Mouse (Mus musculus) forebrain, embryonic 12.5 days (tissue): Measurements from ENCODE around the gene Hist1h1d. TPM values are rescaled to one million over a fixed set of nuclear protein-coding genes. Genes with fewer than 3 reads are reported as not detected.
"Not testable (repeated sequence)": the region's sequence is repeated elsewhere in the genome, so short reads cannot be mapped to it uniquely, and the experiment has no call there.

Experiments used
- ATAC-seq: fragments of 200-750 bp; cut with Nextera tagmentation; 2 replicates; pipeline ENCODE4 v1.8.0; 2017; ENCODE audit warnings: moderate TSS enrichment; ENCODE audit not compliant: low FRiP score
- H3K27ac ChIP-seq: fragments of 300-500 bp; sonication (generic); 2 replicates; pipeline ENCODE4 v1.5.1; 2016; ENCODE audit warnings: mild to moderate bottlenecking
- H3K27me3 ChIP-seq: fragments of 300-500 bp; sonication (generic); 2 replicates; pipeline ENCODE4 v1.6.1; 2016; ENCODE audit warnings: mild to moderate bottlenecking
- H3K36me3 ChIP-seq: fragments of 300-500 bp; sonication (generic); replicated peaks from 2 replicates; pipeline ENCODE4 v1.6.1; 2016; ENCODE audit warnings: mild to moderate bottlenecking
- H3K4me1 ChIP-seq: fragments of 300-500 bp; sonication (generic); 2 replicates; pipeline ENCODE4 v1.6.1; 2016
- H3K4me2 ChIP-seq: fragments of 300-500 bp; sonication (generic); 2 replicates; pipeline ENCODE4 v1.6.1; 2016; ENCODE audit warnings: mild to moderate bottlenecking, moderate library complexity
- H3K4me3 ChIP-seq: fragments of 300-500 bp; sonication (generic); replicated peaks from 2 replicates; pipeline ENCODE4 v1.5.1; 2016; ENCODE audit warnings: mild to moderate bottlenecking
- H3K9ac ChIP-seq: fragments of 300-500 bp; sonication (generic); 2 replicates; pipeline ENCODE4 v1.6.1; 2016; ENCODE audit warnings: mild to moderate bottlenecking
- H3K9me3 ChIP-seq: fragments of 300-500 bp; sonication (generic); 2 replicates; pipeline ENCODE4 v1.6.1; 2016
- WGBS: fragments of 180-500 bp; shearing (Covaris S2); methylation state at CpG from one replicate; pipeline ENCODE4 v1.1.7; 2016; 5-methylcytosine and 5-hydroxymethylcytosine counted together
- polyA plus RNA-seq: library from polyadenylated mRNA; unstranded; fragments of >200 nt; fragmentation: Nextera tagmentation; extraction: Ambion mirVana; gene quantifications from 2 replicates; pipeline ENCODE4 v1.2.1, GENCODE M21; 2016

The Hist1h1d gene
- polyA plus RNA-seq, 1 experiment from 2014 or later = 0.56 TPM

DNA sequence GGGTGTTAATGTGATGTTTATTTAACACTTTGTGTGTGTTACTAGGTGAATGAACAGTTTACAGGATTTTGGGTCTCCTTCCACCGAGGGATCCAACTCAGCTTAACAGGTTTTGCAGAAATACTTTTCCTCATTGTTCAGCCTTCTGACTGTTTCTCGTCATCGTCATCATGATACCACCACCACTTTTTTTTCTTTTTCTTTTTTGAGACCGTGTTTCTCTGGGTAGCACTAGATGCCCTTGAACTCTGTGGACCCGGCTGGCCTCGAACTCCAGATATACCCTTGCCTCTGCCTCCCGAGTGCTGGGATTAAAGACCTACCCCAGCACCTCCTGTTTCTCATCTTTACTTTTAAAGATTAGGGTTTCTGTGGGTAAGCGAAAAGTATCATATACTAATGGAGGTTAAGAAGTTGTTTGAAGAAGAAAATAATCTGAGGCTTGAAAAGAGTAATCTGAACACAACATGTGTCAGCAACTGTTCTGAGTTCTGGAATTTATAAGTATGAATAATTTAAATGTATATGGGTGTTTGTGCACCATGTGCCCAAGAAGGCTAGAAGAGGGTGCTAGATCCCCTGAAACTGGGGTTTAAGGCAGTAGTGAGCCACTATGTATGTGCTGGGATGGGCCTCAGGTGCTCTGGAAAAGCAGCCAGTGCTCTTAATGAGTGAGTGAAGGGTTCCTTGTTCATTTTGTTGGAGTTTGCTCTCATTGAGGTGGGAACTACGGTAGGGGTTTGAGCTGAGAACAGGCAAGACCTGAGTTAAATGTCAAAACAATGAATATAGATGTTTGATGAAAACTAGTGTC, 20.6 kb upstream of the Hist1h1d start:
- Histone ChIP-seq H3K36me3 (no peaks in the 10 kb centered on the region), H3K9me3 (no peaks in the 10 kb centered on the region), H3K4me3 (peak overlapping the region; percentile 50), H3K4me2 (peak overlapping the region; percentile 58), H3K27me3 (no peaks in the 10 kb centered on the region), H3K27ac (peak overlapping the region; percentile 98), H3K4me1 (peaks cover 36% of the 10 kb centered on the region), H3K9ac (peak overlapping the region; percentile 77)
- ATAC-seq = no peak
- WGBS = 20% methylated on average over 9 of the region's 9 CpGs

DNA sequence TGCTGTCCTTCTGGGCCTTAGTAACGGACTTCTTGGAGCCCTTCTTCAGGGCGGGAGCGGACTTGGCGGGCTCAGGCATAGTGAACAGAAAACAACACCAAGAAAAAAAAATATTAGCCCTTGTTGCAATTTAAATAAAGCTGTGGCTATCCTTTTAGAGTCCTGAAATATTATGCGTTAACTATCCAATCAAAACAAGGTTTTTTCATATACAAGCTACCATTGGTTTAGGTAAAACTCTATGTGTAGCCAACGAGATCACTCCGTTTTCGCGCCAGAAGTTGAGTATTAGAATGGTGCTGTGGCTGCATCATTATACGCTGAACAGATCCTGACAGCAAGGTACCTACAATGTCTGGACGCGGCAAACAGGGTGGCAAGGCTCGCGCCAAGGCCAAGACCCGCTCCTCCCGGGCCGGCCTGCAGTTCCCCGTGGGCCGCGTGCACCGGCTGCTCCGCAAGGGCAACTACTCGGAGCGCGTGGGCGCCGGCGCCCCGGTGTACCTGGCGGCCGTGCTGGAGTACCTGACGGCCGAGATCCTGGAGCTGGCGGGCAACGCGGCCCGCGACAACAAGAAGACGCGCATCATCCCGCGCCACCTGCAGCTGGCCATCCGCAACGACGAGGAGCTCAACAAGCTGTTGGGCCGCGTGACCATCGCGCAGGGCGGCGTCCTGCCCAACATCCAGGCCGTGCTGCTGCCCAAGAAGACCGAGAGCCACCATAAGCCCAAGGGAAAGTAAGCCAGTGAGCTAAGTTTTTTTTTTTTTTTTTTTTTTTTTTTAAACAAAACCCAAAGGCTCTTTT, 19.3 kb upstream of the Hist1h1d start, which contains the start of gene Hist1h2af:
Gene Hist1h2af (plus strand): TSS at position 347 of the 808 bp plus-strand sequence.
- Histone ChIP-seq H3K4me3 (peak within 1 kb of the TSS; percentile 50), H3K4me1 (peaks cover 34% of the 10 kb centered on the region), H3K27ac (peak within 1 kb of the TSS; percentile 98), H3K4me2 (peak within 1 kb of the TSS; percentile 58), H3K9ac (peak within 1 kb of the TSS; percentile 77)
- not testable (repeated sequence) for H3K9me3 ChIP-seq, H3K27me3 ChIP-seq, H3K36me3 ChIP-seq
- 0% methylated on average over 27 of the region's 53 CpGs for WGBS
- ATAC-seq = peak; percentile 54

DNA sequence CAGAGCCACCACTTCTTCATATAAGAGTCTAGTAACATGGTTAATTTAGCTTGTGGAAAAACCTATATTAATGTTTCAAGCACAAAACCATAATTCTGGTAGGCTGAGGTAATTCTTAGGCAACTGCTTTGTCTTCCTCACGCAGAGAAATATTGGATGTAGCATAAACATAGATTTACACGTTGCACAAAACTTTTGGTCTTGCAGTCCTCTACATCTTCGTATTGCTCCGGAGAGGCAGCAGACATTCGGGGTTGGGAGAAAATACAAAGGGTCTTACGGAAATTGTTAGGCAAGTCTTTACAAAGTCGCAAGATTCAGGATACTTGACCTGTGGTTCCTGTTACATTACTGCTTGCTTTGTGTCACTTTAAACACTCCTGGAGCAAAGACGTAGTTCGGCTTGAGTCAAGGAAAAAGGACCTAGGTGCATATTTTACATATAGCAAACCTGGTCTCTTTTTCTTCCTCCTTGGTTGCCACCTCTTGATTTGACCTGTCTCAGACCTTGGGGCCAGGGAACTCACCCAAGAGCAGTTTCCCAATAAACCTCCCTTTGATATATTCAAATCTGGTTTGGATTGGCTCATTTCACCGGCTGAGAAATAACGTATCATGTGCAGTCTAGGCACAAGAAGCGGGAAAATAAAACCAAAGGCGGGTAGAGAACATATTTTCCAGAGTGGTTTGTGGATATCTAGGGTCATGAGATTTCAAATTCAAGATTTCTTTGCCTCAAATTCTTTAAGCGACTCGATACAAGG, 18.5 kb upstream of the Hist1h1d start:
- Histone ChIP-seq H3K4me1 (peaks cover 30% of the 10 kb centered on the region), H3K27ac (peak overlapping the region; percentile 98), H3K9ac (peak overlapping the region; percentile 70), H3K27me3 (no peaks in the 10 kb centered on the region), H3K36me3 (no peaks in the 10 kb centered on the region), H3K4me3 (peak overlapping the region; percentile 50), H3K4me2 (peak overlapping the region; percentile 58), H3K9me3 (no peaks in the 10 kb centered on the region)
- ATAC-seq = 0 out of 2 replicates have a peak, but pooled peaks have one; percentile 1
- 0% methylated on average over 15 of the region's 15 CpGs for WGBS

DNA sequence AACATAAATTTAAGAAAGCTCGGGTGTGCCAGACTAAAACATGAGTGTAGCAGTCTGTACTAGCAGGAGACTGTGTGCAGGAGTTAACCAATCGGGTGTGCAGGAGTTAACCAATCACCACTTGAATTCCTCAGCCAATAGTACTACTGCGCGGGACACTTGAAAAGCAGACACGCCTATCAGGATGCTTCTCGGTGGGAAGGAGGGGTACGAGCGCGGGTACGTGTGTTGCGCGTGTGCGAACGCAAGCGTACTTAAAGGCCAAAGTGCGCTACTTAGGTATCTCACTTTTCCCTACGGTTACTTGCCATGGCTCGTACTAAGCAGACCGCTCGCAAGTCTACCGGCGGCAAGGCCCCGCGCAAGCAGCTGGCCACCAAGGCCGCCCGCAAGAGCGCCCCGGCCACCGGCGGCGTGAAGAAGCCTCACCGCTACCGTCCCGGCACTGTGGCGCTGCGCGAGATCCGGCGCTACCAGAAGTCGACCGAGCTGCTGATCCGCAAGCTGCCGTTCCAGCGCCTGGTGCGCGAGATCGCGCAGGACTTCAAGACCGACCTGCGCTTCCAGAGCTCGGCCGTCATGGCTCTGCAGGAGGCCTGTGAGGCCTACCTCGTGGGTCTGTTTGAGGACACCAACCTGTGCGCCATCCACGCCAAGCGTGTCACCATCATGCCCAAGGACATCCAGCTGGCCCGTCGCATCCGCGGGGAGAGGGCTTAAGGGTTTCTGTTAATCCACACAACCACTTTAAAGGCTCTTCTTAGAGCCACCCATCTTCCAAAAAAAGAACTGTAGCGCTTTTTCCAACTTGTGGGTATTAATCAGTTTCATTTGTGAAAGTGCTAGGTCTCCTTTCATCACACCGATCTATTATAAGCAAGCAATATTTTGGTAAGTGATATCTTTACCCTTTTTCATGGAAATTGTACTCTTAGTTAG, 17.7 kb upstream of the Hist1h1d start, which contains the start of gene Hist1h3g:
Gene Hist1h3g (plus strand): TSS at position 286 of the 939 bp plus-strand sequence.
- Histone ChIP-seq H3K4me3 (peak within 1 kb of the TSS; percentile 50), H3K9ac (peak within 1 kb of the TSS; percentile 70), H3K4me1 (peaks cover 30% of the 10 kb centered on the region), H3K27ac (peak within 1 kb of the TSS; percentile 98), H3K4me2 (peak within 1 kb of the TSS; percentile 58)
- peak; percentile 90 for ATAC-seq
- not testable (repeated sequence) for H3K36me3 ChIP-seq, H3K27me3 ChIP-seq, H3K9me3 ChIP-seq
- WGBS = under 1% methylated on average over 48 of the region's 62 CpGs

DNA sequence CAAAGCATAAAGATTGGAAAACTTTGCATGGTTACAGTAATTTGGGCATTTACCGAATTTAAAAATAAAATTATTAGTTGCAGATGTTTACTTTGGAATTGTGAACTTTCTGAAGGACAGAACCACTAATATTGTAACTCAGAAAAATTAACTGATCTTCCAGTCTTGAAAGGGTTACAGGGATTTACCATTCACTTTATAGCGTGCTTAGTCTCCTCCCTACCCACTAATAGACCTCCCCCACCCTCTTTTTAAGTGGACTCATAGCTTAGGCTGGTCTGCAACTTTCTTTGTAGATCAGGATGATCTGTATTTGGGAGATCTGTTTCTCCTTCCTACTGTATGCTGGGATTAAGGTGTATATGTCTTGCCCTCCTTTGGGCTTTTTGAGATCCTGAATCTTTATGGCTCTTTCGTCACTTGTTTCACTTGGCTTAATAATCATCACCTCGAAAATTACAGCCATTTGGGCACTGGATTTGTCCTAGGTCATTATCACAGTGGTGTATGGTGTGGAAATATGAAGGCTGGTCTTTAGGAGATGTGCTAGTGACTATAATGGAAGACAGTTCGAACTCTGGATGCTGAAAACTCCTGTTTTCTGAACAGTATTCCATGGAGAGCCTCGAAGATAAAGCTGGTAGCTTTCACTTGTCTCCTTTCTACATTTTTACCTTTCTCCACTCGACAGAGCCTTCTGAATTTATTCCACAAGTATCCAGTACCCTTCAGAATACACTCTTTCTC, 16.8 kb upstream of the Hist1h1d start:
- Histone ChIP-seq H3K9ac (peak overlapping the region; percentile 63), H3K9me3 (no peaks in the 10 kb centered on the region), H3K27me3 (no peaks in the 10 kb centered on the region), H3K4me2 (peak overlapping the region; percentile 58), H3K4me3 (peak overlapping the region; percentile 50), H3K36me3 (no peaks in the 10 kb centered on the region), H3K4me1 (peaks cover 30% of the 10 kb centered on the region), H3K27ac (peak overlapping the region; percentile 77)
- no peak for ATAC-seq
- 20% methylated on average over 7 of the region's 7 CpGs for WGBS

DNA sequence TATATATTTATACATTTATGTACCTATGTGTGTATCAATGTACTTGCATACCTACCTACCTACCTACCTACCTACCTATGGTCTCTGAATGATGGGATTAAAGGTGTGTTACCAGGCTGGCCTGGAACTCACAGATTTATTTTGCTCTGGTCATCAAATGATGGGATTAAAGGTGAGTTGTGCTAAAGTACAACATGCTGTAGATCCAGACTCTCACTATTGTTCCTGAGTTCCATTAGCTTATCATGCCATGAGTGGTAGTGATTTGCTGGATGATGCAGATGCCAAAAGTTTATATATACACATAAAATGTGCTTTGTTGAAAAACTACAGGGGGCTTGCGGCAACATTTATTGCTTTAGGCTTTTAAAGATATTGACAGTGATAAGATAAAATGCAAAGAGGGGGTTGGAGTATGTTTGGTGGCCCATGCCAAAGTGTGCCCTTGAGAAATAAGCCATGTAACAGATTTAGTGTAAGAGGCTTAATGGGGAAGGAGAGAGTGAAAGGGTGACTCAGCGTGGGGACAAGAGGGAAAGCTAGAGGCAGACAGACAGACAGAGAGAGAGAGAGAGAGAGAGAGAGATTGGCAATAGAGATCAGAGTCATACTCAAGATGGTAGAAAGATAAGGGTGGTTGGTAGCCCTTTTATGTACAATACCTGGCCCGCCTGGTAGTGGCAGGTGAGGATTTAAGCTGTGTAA, 15.9 kb upstream of the Hist1h1d start:
- H3K27ac ChIP-seq = 0 out of 2 replicates have a peak overlapping the region, but pooled peaks have one; percentile 58
- H3K9ac ChIP-seq = peak overlapping the region; percentile 63; the same call in 1 of the 2 replicates
- no peak for ATAC-seq
- no peaks in the 10 kb centered on the region for H3K27me3 ChIP-seq
- 77% methylated on average over 3 of the region's 3 CpGs for WGBS
- peak overlapping the region; percentile 50 for H3K4me3 ChIP-seq
- H3K9me3 ChIP-seq = no peaks in the 10 kb centered on the region
- peak overlapping the region; percentile 58 for H3K4me2 ChIP-seq
- peaks cover 31% of the 10 kb centered on the region for H3K4me1 ChIP-seq
- H3K36me3 ChIP-seq = no peaks in the 10 kb centered on the region

DNA sequence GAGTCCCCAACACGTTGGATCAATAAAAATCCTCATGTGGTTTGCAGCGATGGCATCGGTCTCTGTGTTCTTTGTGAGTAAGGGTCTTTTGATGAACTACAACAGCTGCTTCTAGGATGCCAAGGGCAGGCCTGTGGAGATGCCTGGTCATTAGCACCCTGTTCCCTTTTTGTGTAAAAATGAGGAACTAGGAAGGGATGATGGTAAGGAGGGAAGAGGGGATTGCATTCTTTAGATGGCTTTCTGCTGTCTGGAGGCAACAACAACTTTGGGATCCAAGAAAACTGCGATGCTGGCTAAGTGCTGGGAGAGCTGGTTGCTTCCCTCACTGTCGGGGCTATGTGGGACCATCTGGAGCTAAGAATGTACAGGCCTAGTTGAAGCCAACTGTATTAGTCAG, 14.8 kb upstream of the Hist1h1d start:
- H3K9ac ChIP-seq = no peak overlapping the region
- H3K4me3 ChIP-seq = no peak overlapping the region
- H3K27ac ChIP-seq = 0 out of 2 replicates have a peak overlapping the region, but pooled peaks have one; percentile 19

DNA sequence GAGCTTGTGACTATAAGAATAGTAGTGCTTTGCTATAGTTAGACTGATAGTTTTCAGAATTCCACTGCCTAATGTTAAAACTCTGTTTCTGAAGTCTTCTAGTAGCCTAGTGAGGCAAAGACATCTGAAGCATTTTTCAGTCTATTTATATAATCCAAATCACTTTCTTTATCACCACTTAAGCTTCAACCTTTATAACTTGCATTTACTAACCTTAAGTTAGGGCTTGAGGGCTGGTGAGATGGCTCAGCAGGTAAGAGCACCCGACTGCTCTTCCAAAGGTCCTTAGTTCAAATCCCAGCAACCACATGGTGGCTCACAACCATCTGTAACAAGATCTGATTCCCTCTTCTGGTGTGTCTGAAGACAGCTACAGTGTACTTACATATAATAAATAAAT, 13.2 kb upstream of the Hist1h1d start:
- not testable (repeated sequence) for H3K9me3 ChIP-seq, H3K9ac ChIP-seq, H3K4me3 ChIP-seq, H3K27me3 ChIP-seq, H3K27ac ChIP-seq, ATAC-seq, H3K36me3 ChIP-seq, H3K4me2 ChIP-seq
- H3K4me1 ChIP-seq = peaks cover 21% of the 10 kb centered on the region
- WGBS = 70% methylated on average over 1 of the region's 1 CpGs

More for the DNA sequence above, 14.8 kb upstream of the Hist1h1d start:
- H3K36me3 ChIP-seq = no peaks in the 10 kb centered on the region
- H3K9me3 ChIP-seq = no peaks in the 10 kb centered on the region
- no peak for ATAC-seq
- H3K4me2 ChIP-seq = no peak overlapping the region
- H3K27me3 ChIP-seq = no peaks in the 10 kb centered on the region
- 81% methylated on average over 5 of the region's 5 CpGs for WGBS
- H3K4me1 ChIP-seq = peaks cover 27% of the 10 kb centered on the region

DNA sequence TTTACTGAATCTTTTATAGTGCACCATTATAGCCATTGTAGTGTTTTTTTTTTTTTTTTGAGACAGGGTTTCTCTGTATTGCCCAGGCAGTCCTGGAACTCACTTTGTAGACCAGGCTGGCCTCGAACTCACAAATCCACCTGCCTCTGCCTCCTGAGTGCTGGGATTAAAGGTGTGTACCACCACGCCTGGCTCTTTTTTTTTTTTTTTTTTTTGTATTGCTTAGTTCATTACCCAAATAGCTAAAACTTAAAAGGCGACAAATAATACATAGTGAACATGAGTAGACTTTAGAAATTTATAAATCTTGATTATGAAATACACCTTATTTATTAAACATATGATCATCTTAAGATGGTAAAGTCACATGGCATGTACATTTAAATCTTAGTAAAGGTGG, 11.6 kb upstream of the Hist1h1d start:
- H3K9me3 ChIP-seq = no peaks in the 10 kb centered on the region
- H3K27me3 ChIP-seq = no peaks in the 10 kb centered on the region
- H3K27ac ChIP-seq = no peak overlapping the region
- WGBS = 83% methylated on average over 3 of the region's 3 CpGs
- H3K9ac ChIP-seq = no peak overlapping the region
- H3K4me2 ChIP-seq = no peak overlapping the region
- no peaks in the 10 kb centered on the region for H3K36me3 ChIP-seq
- H3K4me3 ChIP-seq = no peak overlapping the region
- no peak for ATAC-seq
- H3K4me1 ChIP-seq = peaks cover 19% of the 10 kb centered on the region; the same call in 1 of the 2 replicates
